Mouse (Mus musculus) left cerebral cortex, adult 9 months (tissue): ENCODE measurements around the gene Odf3.

Experiments used
- DNase-seq, 2 experiments: peaks; one replicate each; pipeline ENCODE4 v3.0.0; 2022; ENCODE audit warnings: low spot score in 2 of 2

Gene Odf3

DNA sequence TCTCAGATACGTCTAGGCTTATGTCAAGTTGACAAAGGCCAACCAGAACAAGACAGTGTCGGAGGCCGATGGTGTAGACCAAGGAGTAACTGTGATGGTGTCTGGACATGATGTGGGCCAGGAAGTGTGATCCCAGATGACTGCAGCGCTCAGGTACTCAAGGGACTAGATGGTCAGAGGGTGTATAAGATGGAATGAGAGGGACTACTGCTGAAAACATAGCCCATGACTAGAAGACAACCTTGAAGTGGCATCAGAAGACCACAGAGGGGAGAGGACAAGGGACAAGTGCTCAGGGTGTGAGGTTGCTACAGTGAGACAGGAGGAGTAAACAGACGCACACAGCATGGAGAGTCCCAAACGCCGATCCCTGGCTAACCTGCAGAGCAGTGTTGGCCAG, 3.8 kb upstream of the Odf3 start:
- DNase-seq = no peak

DNA sequence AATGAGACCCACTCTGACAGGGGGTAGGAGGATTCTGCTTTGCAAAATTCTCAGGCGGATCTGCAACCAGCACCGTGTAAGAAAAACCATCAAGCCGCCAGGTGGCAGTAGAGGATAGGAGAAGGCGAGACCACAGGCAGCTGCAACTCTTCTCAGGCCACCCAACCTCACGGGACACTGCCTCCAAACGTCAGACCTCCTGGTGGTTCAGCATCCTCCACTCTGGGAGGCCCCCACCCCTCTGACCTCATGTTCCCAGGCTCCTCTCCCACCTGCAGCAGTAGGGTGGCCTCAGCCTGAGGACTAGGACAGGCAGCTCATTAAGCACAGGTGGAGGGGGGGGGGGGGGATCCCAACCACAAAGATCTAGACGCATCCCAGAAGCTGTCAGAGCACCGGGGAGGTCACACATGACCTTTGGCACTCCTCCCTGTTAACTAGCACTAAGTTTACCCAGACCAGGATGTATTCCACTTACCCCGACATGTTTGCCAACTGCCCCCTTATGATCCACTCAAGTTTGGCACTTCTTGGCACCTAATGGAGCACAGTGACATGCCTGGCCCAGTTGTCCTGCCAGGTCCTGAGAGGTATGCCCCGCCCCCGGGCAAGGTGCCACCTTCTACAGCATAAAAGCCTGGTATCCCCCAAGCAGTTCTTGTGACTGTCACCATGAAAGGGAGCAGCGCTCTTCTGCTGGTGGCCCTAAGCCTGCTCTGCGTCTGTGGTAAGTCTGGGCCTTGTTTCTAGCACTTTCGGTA, 2.5 kb upstream of the Odf3 start, which contains the start of gene Scgb1c1:
Gene Scgb1c1, plus strand, starts transcription at position 643 of the 761 bp plus-strand sequence.
- DNase-seq = peak in 1 of 2 experiments; percentile 89

DNA sequence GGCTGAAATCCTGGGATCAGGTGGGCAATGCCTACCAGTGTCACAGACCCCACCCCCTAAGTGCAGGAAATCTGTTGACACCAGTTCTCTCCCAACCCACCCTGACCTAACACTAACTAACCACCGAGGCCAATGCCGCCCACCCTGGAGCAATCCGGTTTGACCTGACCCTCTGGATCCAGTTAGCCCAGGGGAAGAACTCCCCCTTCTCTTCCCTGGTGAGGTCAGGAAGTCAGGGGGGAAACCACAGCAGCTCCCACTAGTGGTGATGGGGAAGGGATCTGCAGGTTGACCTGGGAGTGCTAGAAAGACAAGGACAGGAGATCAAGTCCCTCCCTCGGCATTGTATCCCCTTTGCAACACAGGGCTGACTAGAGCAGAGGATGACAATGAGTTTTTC, 1.9 kb upstream of the Odf3 start:
- no peak for DNase-seq

DNA sequence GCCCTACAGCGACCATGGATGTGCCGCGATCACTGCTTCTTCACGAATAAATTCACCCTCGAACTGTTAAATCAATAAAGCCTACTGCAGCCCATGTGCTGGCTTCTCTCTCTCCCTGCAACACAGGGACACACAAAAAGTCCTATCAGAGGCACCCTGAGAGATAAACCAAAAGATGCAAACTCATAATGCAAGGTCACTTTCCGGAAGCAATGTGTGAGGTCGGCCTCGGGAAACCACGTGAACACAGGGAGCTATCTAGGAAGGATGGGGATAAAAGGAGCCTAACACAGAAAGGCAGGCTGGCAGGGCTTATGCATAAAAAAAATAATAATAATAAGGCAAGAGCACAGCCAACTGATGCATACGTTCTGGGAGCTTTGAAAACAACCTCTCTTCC, 929 bp upstream of the Odf3 start:
- DNase-seq = no peak

DNA sequence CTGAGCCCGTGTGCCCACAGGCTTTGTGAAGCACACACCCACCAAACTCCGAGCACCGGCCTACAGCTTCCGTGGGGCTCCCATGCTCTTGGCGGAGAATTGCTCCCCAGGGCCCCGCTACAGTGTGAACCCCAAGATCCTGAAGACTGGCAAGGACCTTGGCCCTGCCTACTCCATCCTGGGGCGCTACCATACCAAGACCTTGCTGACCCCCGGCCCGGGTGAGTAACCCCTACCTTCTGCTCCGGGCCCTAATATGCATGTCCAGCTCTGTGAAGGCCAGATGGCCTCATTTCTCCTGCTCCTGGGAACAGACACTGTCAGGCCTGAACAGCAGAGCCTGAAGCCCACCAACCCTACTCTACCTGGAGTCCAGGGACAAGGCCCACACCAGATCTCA, 986 bp downstream of the Odf3 start:
- no peak for DNase-seq

DNA sequence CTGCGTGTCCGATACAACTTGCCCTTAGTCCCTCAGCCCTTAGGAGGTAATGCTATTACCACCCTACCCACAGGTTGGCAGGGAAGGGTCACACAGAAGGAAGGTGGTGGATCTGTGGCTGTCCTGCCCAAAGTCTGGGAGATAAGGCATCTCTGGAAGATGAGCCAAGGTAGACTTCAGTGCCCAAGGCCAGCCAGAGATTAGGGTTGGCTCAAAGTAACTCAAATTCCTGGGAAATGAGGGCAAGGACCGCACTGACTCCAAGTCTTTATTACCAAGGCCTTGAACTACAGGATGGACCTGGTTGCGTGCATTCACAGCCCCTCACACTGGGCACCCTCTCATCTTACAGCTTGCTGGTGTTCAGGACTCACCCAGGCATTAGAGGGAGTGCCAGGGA, 4.3 kb downstream of the Odf3 start:
- DNase-seq = no peak

DNA sequence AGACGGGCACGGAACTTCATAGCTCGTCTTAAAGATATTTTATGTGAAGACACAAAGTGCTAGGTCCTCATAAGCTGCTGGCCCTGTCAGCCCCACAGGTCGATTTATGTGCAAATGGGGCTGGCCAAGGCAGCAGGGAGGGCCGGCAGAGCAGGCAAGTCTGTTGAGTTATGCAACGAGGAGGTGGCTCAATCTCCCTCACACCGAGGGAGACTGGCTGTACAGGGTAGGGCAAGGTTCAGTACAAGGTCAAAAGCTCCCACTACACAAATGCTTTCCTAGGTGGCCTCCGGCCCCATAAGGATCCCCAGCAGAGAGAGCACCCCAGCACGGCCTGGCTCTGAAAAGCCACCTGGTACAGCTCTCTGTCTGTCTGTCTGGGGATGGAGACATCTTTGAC, 5.8 kb downstream of the Odf3 start:
- DNase-seq = no peak

DNA sequence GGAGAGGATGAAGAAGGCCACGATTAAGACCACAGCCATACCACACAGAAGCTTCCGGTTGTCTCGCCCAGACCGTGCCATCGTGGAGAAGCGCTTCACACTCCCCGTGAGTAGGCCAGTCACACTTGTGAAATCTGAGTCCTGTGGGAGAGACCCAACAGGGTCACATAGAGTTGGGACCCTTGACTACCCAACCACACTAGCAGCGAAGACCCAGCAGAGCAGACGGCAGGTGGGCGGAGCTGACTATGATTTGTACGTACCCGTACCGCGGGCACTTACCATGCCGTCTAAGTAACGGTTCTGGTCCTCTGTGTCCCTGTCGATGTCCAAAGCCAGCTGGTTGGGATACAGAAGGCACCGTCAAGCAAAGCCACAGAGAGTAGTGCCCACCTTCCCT, 6.9 kb downstream of the Odf3 start:
- DNase-seq = no peak

DNA sequence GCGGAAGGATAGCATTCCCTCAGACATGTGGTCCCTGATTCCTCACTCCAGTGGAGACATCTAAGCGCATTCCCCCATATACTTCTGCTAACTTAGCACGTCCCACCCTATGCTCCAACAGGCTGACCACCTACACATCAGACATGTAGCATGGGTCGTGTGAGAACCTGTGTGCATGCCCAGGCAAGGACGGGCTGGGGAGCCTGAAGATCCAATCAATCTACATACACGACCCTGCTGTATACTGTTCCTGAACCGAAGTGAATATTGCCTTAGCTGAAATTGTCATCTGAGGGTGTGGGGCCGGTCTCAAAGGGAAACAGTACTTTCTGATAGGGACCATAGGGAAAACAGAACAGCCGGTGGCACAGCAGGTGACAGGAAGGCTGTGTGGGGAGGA, 7.6 kb downstream of the Odf3 start:
- no peak for DNase-seq

DNA sequence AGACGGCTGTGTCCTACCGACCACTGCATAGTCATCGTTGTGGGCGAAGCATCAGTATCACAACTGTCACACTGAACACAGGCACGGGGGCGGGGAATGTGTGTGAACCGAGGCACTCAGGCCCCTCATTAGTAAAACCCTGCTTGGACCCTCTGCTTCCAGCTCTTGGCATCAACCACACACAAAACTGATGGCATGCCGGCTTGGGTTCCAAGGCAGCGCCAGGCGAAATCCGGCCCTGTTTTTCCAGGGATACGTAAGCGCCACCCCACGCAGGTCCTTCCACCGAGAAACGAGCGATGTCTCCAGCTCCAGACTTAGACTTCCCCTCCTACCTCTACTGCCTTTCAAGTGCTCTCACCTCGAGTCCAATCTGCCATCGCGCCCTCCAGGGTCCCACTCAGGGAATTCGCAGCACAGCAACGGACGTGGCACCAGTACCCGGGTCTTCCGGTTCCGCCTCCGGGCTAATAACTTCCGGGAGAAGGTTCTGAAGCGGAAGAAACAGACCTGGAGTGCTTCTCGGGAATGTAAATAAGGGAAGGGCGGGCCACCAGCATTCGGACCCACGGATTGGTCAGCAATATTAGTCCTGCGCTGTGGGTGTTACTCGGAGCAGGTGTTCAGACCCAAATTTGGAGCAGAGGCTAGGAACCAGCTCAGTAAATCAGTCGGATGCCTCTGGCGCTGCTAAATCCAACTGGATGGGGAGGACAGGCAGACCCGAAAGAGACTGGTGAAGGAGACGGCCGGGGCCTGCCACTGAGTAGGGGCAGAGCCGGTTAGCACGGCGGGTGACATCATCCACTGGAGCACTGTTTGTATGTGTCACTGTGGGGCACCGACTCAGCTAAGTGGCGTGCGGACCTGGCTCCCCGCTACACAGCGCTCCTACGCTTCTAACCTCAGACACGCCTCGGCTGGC, 8.5 kb downstream of the Odf3 start, which contains the start of gene Gm45785:
Gene Gm45785, minus strand, starts transcription at position 472 of the 925 bp plus-strand sequence.
- DNase-seq = peak; percentile 83 to 91

DNA sequence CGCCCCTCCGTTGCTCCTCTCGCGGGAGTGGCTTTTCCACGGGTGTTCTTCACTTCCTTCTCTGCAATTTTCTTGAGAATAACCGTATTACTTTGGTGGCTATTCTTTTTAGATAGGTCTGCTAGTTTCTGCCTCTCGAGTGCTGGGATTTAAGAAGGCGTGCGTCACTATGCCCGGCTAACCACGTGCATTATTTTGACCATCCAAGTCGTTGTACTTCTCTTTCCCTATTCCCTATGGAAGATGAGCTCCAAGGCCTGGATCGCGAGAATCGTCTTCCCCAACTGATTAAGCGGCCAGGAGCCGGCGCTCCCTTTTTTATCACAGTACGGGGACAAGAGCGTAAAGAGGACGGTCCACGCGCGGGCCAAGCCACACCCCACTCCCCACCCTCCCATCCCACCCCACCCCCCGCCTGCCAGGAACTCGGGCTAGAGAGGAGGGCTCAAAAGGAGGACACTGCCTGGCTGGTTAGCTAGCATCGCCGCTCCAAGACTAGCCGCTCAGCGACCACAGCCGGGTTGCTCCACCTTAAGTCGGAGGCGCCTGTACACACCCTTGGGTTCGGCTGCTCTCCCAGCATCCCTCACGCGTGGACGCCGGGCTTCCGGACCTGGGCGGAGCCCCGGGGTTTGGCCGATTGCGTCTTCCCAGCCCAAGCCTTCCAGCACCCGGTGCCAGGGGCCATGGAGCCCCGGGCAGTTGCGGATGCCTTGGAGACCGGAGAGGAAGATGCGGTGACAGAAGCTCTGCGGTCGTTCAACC, 9.4 kb downstream of the Odf3 start, which contains the start of gene Ric8a:
Gene Ric8a, plus strand, starts transcription at position 173 of the 765 bp plus-strand sequence.
- DNase-seq = peak; percentile 65 to 89

DNA sequence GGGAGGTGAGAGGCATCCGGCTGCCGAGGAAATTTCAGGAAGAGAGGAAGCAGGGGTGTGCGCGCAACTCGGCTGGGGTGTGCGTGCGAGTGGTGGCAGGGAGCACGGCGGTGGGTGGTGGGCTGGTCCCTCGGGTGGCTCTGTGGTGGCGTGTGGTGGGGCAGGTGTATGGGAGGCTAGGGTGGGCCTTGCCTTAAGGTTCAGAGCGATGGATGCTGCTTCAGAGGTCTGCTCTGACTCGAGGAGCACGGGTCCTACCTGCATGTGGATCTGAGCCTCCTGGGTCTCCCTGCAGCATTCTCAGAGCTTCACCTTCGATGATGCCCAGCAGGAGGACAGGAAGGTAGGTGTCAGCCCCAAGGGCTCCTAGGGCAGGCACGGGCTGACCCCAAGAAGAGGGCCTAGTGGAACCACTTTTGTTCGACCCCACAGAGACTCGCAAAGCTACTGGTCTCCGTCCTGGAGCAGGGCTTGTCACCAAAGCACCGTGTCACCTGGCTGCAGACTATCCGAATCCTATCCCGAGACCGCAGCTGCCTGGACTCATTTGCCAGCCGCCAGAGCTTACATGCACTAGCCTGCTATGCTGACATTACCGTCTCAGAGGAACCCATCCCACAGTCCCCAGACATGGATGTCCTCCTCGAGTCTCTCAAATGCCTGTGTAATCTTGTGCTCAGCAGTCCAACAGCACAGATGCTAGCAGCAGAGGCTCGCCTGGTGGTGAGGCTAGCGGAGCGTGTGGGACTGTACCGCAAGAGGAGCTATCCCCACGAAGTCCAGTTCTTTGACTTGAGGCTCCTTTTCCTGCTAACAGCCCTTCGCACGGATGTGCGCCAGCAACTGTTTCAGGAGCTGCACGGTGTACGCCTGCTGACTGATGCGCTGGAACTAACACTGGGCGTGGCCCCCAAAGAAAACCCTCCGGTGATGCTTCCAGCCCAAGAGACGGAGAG, 10.2 kb downstream of the Odf3 start, which contains the start of gene Bet1l:
Gene Bet1l, minus strand, starts transcription at position 28 of the 956 bp plus-strand sequence.
- DNase-seq = peak in 1 of 2 experiments; percentile 40

DNA sequence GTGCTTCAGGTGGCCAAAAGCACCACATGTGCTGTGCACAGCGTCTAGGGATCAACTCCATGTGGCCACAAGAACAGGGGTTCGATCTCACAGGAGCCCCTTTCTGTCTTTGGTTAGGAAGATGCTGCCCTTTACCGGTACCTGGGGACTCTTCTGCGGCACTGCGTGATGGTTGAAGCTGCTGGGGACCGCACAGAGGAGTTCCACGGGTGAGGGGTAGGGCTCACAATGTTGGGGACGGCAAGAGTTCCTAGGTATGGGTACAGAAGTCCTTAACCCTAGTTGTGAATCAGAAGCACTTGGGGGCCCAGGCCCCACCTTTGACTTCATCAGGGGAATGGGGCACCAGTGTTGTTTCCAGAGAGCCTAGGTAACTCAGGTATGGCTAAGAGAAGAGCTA, 11.1 kb downstream of the Odf3 start:
- no peak for DNase-seq

DNA sequence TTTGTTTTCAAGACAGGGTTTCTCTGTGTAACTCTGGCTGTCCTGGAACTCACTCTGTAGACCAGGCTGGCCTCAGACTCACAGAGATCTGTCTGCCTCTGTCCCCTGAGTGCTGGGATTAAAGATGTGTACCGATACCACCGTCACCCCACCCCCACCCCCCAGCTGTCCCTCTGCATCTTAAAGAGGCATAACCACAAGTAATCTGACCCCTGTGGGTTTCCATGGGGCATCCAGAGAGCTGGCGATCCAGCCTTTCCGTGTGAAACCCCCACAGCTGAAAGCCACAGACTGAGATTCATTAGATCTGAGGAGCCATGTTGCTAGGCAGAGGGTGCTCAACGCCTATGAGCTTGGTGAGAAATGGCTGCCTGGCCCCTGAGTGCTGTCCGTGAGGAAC, 12.4 kb downstream of the Odf3 start:
- no peak for DNase-seq

DNA sequence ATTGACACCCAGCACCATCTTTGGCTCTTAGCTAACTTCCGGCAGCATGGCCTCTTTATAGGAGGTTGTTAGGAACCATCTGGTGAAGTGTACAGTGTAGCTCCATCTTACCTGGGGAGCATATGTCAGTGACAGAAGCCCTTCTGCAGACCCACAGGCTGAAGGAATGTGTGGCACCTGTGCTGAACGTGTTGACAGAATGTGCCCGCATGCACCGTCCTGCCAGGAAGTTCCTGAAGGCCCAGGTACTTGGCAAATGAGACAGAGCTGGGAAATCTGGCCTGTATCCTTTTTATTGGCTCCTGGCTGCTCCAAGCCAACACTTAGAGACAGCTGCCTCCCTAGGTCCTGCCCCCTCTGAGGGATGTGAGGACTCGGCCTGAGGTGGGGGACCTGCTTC, 13.1 kb downstream of the Odf3 start:
- DNase-seq = no peak

DNA sequence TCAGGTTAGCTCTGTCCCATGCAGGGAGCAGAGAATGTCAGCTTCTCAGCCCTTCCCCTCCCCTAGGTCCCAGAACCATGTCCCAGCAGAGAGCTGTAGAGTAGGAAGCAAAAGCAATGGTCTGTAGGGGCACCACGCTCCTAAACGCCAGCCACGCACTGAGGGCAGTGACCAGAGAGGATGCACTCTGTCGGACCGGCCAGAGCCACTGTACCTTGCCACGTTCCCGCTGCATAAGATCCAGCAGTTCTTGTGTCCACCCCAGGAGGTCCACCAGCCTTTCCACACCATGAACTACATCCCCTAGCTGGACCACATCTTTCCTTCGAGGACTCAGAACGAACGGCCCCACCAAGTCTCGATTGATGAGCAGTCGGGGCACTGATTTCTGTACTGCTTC, 17.2 kb downstream of the Odf3 start:
- DNase-seq = no peak

DNA sequence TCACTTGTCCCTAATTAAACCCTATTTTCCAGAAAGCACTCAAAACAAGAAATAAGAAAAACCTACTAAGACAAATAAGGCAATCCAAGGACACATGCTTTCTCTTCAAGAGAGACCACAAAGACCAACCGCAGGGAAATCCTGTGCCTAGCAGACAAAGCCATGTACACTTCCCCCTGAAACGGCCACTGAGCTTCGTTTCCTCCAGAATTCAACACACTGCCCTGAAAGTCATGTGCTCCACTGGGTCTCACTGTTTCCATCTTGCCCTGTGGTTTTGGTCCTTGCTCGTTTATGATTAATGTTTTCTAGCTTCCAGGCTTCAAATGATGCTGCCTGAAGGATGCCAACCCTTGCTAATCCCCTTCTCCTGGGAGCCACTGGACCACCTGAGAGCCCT, 26.6 kb downstream of the Odf3 start:
- DNase-seq = no peak

DNA sequence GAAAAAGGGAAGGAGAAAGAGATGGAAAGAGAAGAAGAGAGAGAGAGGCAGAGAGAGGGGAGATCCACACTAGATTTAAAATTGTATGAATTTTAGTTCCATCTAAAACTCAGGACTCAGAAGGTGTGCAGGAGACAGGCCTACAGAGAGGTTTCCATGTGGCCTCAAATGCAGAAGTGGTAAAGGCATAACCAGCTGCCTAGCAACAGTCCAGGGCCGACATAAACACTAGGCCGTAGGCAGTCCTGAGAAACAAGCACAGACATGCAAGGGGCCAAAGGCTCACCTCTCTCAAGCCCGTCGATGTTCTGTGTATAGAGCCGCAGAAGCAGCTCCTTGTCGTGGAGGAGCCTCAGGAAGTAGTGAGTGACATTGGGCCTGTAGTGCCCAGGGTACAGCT, 29.8 kb downstream of the Odf3 start:
- no peak for DNase-seq

DNA sequence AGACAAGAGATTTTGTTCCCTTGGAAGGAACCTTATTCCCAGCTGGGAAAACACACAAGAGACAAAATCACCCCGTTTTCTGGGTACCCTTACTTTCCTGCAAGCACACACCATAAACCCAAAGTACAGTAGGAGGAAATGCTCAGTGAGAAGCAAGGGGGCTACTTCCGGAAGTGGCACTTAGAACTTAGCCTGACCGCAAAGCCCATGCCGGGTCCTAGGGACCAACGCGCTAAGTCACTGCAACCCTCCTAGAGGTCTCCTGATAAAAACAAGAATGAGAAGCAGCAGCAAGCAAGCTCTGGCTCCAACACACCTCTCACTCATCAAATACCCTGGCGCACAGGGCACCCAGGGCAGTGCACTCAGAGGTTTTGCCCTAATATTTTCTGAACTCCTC, 31.8 kb downstream of the Odf3 start:
- no peak for DNase-seq

DNA sequence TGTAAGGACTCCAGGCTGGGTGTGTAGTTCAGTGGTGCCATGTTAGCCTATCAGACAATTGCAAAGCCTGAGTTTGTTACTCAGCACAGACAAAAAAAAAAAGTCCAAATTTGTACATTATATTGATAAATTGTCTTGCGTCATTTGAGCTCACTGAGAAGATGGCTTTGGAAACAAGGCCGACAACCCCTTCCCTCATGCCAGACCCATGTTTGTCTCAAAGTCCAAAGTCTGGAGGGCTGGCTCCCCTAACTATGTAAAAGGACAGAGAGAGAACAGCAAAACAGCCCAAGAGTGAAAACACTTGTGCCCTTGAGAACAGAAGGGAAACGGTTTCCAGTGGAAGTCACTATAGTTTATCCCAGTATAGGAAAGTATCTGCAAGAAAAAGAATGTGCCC, 32.8 kb downstream of the Odf3 start:
- no peak for DNase-seq
